Mouse (Mus musculus): ENCODE results near the gene Slc16a13.

DNA sequence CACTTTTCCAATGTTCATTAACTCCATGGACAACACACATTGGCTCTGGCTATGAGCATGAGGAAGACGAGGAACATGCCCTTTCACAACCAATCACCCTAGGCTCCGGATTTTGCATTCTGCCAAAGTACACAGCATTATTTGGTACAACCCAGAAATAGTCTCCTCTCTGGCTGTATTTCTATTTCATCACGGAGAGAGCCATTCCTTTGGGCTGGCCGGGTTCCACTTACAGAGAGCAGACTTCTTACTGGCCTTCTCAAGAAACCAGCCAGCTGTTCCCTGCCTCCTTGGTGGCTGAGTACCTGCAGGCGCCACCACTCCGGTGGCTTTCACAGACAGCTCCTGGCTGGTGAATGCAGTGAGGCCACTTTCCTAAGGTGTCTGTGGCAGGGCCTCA, 8.4 kb downstream of the Slc16a13 start, which contains the start of gene Slc16a11:
- TF ChIP-seq CTCF (IDR thresholded peaks at IDR 0.05; ENCODE audit: low read depth), result no peak
- no peak for TF ChIP-seq EP300 (IDR thresholded peaks at IDR 0.05; ENCODE audit: low read depth)

Data from heart, postnatal 0 days (tissue).